Mouse (Mus musculus): ENCODE results near the gene Itpr3. TPM values are rescaled to one million over a fixed set of nuclear protein-coding genes. Genes with fewer than 3 reads are reported as not detected.
A peak's percentile ranks its signal among the peaks of the same experiment; 100 is the strongest.

Gene Itpr3
- polyA plus RNA-seq, 1 experiment from 2014 or later = 10.8 TPM

DNA sequence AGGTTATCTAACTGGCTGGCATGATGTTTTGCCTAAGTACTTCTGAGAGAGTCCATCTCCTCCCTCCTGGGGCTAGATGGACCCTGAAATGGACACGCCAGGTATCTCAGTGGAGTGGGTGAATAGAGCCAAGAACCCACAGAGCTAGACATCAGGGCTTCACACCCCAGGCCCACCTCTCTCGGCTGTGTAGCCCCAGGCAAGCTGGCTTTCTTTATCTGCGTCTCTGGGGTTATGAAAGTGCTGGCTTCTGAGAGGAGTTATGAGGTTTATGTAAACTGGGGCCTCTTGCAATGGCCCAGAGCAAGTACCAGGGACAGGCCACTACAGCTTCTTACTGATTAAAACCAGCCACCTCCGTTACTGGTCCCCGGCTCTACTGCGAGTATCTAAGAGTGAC is 97.8 kb downstream of the Itpr3 start:
- no peak for ATAC-seq (ENCODE audit: insufficient read depth, low FRiP score, low read depth)
- no peaks in the 10 kb centered on the region for H3K27me3 ChIP-seq (replicated peaks)
- no peaks in the 10 kb centered on the region for H3K9me3 ChIP-seq
- no peak overlapping the region for H3K4me2 ChIP-seq
- H3K4me3 ChIP-seq (replicated peaks) = no peak overlapping the region
- WGBS = 74% methylated on average over 6 of the region's 6 CpGs
- no peak overlapping the region for H3K9ac ChIP-seq
- peaks cover 20% of the 10 kb centered on the region for H3K4me1 ChIP-seq
- H3K27ac ChIP-seq = no peak overlapping the region
- H3K36me3 ChIP-seq = no peaks in the 10 kb centered on the region

GRCm38 (mm10) chr17:27155752-27156151 is 98.6 kb downstream of the Itpr3 start:
- Histone ChIP-seq H3K4me1 (peaks cover 20% of the 10 kb centered on the region), H3K36me3 (no peaks in the 10 kb centered on the region), H3K9ac (no peak overlapping the region), H3K4me2 (no peak overlapping the region), H3K27me3 (replicated peaks) (no peaks in the 10 kb centered on the region), H3K27ac (no peak overlapping the region), H3K4me3 (replicated peaks) (no peak overlapping the region), H3K9me3 (no peaks in the 10 kb centered on the region)
- 78% methylated on average over 8 of the region's 8 CpGs for whole genome bisulfite sequencing
- ATAC-seq (ENCODE audit: insufficient read depth, low FRiP score, low read depth) = no peak

DNA sequence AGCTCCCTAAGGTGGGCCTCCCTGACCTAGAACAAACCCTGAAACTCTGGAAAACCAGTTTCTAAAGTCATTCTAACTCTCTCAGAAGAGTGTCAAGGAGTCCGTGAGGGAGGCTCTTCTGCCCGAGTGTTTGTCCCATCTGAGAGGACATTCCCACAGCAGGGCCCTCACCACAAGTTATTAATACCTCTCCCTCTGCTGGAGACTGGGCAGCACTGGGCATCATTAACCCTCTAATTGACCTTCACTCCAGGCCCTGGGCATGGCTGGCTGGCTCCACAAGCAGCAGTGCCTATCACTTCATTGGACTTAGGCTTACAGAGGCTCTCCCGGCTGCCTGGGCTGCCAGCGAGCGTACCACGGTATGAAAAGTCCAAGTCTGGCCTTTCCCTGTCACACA is 101.3 kb downstream of the Itpr3 start:
- H3K4me1 ChIP-seq = peaks cover 12% of the 10 kb centered on the region
- H3K9me3 ChIP-seq = no peaks in the 10 kb centered on the region
- H3K36me3 ChIP-seq = no peaks in the 10 kb centered on the region
- no peak for ATAC-seq (ENCODE audit: insufficient read depth, low FRiP score, low read depth)
- no peak overlapping the region for H3K9ac ChIP-seq
- WGBS = 87% methylated on average over 6 of the region's 6 CpGs
- H3K4me2 ChIP-seq = no peak overlapping the region
- no peak overlapping the region for H3K27ac ChIP-seq
- H3K4me3 ChIP-seq (replicated peaks) = no peak overlapping the region
- no peaks in the 10 kb centered on the region for H3K27me3 ChIP-seq (replicated peaks)

GRCm38 (mm10) chr17:27159169-27159568 is 102.1 kb downstream of the Itpr3 start:
- H3K4me1 ChIP-seq = peaks cover 5% of the 10 kb centered on the region
- no peak for ATAC-seq (ENCODE audit: insufficient read depth, low FRiP score, low read depth)
- no peak overlapping the region for H3K9ac ChIP-seq
- H3K27me3 ChIP-seq (replicated peaks) = no peaks in the 10 kb centered on the region
- no peaks in the 10 kb centered on the region for H3K9me3 ChIP-seq
- H3K36me3 ChIP-seq = no peaks in the 10 kb centered on the region
- 72% methylated on average over 7 of the region's 7 CpGs for WGBS
- H3K4me3 ChIP-seq (replicated peaks) = no peak overlapping the region
- H3K4me2 ChIP-seq = no peak overlapping the region
- no peak overlapping the region for H3K27ac ChIP-seq

GRCm38 (mm10) chr17:27160905-27161304 is 103.8 kb downstream of the Itpr3 start:
- Histone ChIP-seq H3K9ac (no peak overlapping the region), H3K9me3 (no peaks in the 10 kb centered on the region), H3K4me2 (no peak overlapping the region), H3K4me1 (no peaks in the 10 kb centered on the region), H3K4me3 (replicated peaks) (no peak overlapping the region), H3K36me3 (no peaks in the 10 kb centered on the region), H3K27ac (no peak overlapping the region), H3K27me3 (replicated peaks) (no peaks in the 10 kb centered on the region)
- ATAC-seq (ENCODE audit: insufficient read depth, low FRiP score, low read depth) = no peak
- WGBS = 60% methylated on average over 4 of the region's 4 CpGs

DNA sequence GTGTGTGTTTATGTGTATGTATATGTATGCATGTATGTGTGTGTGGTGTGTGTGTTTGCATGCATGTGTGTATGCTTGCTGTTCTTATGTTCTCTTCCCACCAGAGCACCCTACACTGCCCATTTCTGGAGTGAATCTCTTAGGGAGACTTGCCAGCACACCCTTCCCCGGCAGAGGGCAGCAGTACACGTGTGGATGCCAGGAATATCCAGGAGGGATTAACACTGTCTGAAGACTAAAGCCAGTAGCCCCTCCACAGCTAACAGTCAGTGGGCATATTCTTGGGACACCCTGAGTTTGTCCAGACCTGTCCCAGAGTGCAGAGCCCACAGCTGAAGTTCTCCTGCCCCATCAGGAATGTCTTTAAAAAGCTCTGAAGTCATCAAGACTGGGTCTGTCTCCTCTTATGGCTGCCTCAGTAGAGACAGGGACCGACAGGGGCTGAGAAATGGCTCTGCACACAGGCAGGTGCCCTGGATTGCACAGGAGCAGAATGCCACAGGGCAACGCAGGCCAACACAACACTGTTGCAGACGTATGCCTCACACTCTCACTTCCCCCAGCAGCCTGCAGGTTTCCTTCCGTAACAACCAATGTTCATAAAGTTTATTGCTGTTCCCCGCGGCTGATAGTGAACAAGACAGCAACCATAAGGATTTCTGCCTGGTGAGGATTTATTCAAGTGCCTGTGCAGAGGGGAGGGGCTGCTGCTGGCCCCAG is 108.1 kb downstream of the Itpr3 start:
- WGBS = 56% methylated on average over 8 of the region's 8 CpGs
- no peaks in the 10 kb centered on the region for H3K36me3 ChIP-seq
- no peaks in the 10 kb centered on the region; the same call in 1 of the 2 replicates for H3K4me1 ChIP-seq
- 0 out of 2 replicates have a peak, but pooled peaks have one; percentile 37 for ATAC-seq (ENCODE audit: insufficient read depth, low FRiP score, low read depth)
- H3K9me3 ChIP-seq = no peaks in the 10 kb centered on the region
- H3K9ac ChIP-seq = no peak overlapping the region
- H3K4me2 ChIP-seq = no peak overlapping the region
- no peak overlapping the region for H3K27ac ChIP-seq
- no peak overlapping the region for H3K4me3 ChIP-seq (replicated peaks)
- no peaks in the 10 kb centered on the region for H3K27me3 ChIP-seq (replicated peaks)

DNA sequence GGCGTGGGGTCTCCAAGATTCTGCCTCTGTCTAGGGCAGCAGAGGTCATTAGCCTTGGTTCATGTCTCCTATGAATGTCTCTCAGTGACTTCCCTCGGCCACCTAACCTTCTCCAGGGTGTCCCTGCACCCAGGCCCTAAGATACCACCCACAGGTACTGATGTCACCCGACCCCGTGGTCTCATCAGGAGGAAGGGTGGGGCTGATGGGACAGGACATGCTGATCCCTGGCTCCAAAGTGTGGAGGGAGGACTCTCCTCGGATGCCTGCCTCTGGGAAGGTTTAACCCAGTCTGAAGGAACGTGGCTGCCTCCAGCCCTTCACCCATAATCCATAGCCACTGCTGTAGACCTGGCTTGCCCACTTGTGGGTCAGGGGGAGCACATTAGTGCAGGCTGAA is 109.8 kb downstream of the Itpr3 start:
- Histone ChIP-seq H3K36me3 (no peaks in the 10 kb centered on the region), H3K9me3 (no peaks in the 10 kb centered on the region), H3K4me3 (replicated peaks) (no peak overlapping the region), H3K9ac (no peak overlapping the region), H3K27ac (no peak overlapping the region), H3K27me3 (replicated peaks) (no peaks in the 10 kb centered on the region), H3K4me2 (no peak overlapping the region), H3K4me1 (no peaks in the 10 kb centered on the region; the same call in 1 of the 2 replicates)
- 79% methylated on average over 6 of the region's 6 CpGs for WGBS
- ATAC-seq (ENCODE audit: insufficient read depth, low FRiP score, low read depth) = no peak

DNA sequence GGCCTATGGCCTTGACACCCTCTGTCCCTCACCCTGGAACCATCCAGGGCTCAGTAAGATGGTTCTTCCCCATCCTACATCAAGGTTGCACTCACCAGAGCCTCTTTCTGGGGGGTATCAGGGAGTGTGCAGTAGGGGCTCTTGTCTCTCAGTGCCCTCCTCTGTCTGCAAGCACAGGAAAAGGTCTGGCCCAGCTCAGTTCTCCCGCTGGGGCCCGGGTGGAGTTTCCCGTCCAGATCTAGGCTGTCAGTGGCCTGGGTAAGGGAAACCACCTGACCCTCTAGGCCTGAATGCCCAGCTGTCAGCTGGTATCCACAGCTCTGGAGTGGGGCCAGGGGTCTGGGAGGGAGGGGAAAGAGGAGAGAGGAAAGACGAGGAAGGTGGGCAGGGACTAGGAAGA is 110.4 kb downstream of the Itpr3 start, which contains the start of gene Ip6k3:
TSS of gene Ip6k3 (minus strand) at position 251 of the 400 bp plus-strand sequence.
- no peak within 1 kb of the TSS for H3K9ac ChIP-seq
- H3K9me3 ChIP-seq = no peaks in the 10 kb centered on the region
- no peaks in the 10 kb centered on the region for H3K27me3 ChIP-seq (replicated peaks)
- H3K36me3 ChIP-seq = no peaks in the 10 kb centered on the region
- no peaks in the 10 kb centered on the region; the same call in 1 of the 2 replicates for H3K4me1 ChIP-seq
- ATAC-seq (ENCODE audit: insufficient read depth, low FRiP score, low read depth) = no peak
- no peak within 1 kb of the TSS for H3K4me3 ChIP-seq (replicated peaks)
- H3K27ac ChIP-seq = no peak within 1 kb of the TSS
- no peak within 1 kb of the TSS for H3K4me2 ChIP-seq
- 37% methylated on average over 4 of the region's 4 CpGs for WGBS

DNA sequence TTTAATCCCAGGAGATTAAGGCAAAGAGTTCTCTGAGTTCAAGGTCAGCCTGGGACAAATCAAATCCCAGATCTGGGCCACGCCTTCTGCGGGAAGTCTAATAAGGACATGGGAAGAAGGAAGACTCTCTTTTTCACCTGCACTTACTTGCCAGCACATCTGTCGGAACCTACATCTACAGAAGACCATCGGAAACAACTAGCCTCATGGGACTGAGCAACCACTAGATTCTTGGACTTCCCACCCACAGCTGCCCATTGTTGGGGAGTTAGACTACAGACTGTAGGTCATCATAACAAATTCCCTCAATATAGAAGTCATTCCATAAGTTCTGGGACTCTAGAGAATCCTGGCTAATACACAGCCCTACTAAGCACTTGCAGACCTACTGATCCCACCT is 111.5 kb downstream of the Itpr3 start:
- no peak overlapping the region for H3K27ac ChIP-seq
- no peaks in the 10 kb centered on the region for H3K36me3 ChIP-seq
- H3K4me2 ChIP-seq = no peak overlapping the region
- no peak for ATAC-seq (ENCODE audit: insufficient read depth, low FRiP score, low read depth)
- no peaks in the 10 kb centered on the region for H3K9me3 ChIP-seq
- no peaks in the 10 kb centered on the region; the same call in 1 of the 2 replicates for H3K4me1 ChIP-seq
- 94% methylated on average over 4 of the region's 4 CpGs for WGBS
- H3K4me3 ChIP-seq (replicated peaks) = no peak overlapping the region
- no peaks in the 10 kb centered on the region for H3K27me3 ChIP-seq (replicated peaks)
- no peak overlapping the region for H3K9ac ChIP-seq

DNA sequence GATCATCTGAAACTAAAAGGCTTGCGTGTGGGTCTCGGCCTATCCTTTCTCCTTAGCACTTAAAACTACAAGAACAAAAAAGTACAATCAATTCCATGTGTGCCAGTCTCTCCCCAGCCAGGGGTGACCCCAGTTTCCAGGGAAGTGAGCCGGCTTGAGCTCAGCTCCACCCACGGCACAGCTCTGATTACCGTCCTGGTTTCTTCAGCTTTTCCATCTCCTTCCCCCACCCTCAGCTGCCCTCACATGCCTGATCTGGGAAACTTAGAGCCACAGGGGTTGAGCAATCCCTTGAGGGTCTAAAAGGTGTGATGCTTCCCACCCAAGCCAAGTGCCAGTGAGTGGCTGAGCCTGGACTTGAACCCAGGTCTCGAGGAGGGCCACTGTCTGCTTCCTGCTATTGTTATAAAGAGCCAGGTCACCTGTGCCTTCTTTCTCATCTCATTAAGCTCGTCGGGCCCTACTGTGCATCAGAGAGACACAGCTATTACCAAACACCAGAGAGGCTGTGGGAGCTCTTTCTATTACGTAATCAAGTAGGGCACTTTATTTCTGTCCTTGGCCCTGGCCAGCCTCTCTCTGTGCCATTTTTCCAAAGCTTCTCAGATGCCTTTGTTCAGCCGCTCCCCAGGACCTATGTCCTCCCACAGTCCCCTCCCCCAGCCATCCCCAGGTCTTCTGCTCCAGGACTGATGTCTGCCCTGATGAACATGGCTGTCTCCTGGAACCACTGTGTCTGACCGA is 113.0 kb downstream of the Itpr3 start:
- H3K4me3 ChIP-seq (replicated peaks) = no peak overlapping the region
- no peaks in the 10 kb centered on the region for H3K9me3 ChIP-seq

DNA sequence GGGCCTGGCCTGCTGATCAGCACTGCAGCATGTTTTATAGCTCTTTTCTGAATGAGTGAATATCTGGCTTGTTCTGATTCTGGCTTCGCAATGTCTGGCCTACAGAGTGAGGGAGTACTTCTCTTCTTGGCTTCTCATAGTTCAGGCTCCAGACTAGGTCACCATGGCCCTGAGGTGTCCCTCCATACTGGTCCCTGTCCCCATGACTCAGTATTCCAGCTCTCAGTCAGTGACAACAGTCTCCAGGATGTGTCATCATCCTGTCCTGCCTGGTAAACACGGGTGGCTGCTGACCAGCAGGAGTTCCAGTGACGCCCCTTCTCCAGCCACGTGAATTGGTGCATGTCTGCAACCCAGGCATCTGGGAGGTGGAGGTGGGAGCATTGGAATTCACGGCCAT is 114.0 kb downstream of the Itpr3 start:
- no peak for ATAC-seq (ENCODE audit: insufficient read depth, low FRiP score, low read depth)
- H3K27ac ChIP-seq = no peak overlapping the region
- 66% methylated on average over 5 of the region's 5 CpGs for WGBS
- no peaks in the 10 kb centered on the region for H3K9me3 ChIP-seq
- H3K4me1 ChIP-seq = peaks cover 8% of the 10 kb centered on the region
- no peak overlapping the region for H3K9ac ChIP-seq
- no peak overlapping the region for H3K4me2 ChIP-seq
- H3K36me3 ChIP-seq = no peaks in the 10 kb centered on the region
- H3K27me3 ChIP-seq (replicated peaks) = no peaks in the 10 kb centered on the region
- H3K4me3 ChIP-seq (replicated peaks) = no peak overlapping the region

More for the DNA sequence above, 113.0 kb downstream of the Itpr3 start:
- H3K27me3 ChIP-seq (replicated peaks) = no peaks in the 10 kb centered on the region
- 74% methylated on average over 11 of the region's 11 CpGs for WGBS
- no peaks in the 10 kb centered on the region for H3K36me3 ChIP-seq
- no peak overlapping the region for H3K27ac ChIP-seq
- H3K9ac ChIP-seq = no peak overlapping the region
- H3K4me1 ChIP-seq = peaks cover under 1% of the 10 kb centered on the region
- no peak overlapping the region for H3K4me2 ChIP-seq
- ATAC-seq (ENCODE audit: insufficient read depth, low FRiP score, low read depth) = no peak

All from stomach, embryonic 15.5 days (tissue).